Mouse (Mus musculus) brain, adult 10 weeks (tissue): ENCODE results near the gene Hnrnpd. TPM values are rescaled to one million over a fixed set of nuclear protein-coding genes. Genes with fewer than 3 reads are reported as not detected.

ENCODE experiments used
- polyA plus RNA-seq: library from polyadenylated mRNA; stranded (reverse); fragments of 350-450 nt; fragmentation: Illumina TruSeq; extraction: RNeasy Lipid Tissue Mini Kit (QIAGEN cat#74804); gene quantifications from one replicate; pipeline ENCODE4 v1.2.3, GENCODE M21; 2015; ENCODE audit warnings: low read depth, low replicate concordance

The Hnrnpd gene
- polyA plus RNA-seq: 146 TPM

GRCm38 (mm10) chr5:99978699-99979442 is at the start of gene Hnrnpd, which contains the start of gene 4930524J08Rik:
Gene Hnrnpd, minus strand, starts transcription at chr5:99978938.
Gene 4930524J08Rik, plus strand, starts transcription at chr5:99979061.

GRCm38 (mm10) chr5:99906181-99906956 is 72.4 kb downstream of the Hnrnpd start, which contains the start of gene Vamp9:
Gene Vamp9, plus strand, starts transcription at chr5:99906254.

Other genes starting within 250 kb of the Hnrnpd start
- 49.7 TPM for gene Rasgef1b, start 249.9 kb downstream of the Hnrnpd start, polyA plus RNA-seq
- gene Vamp9, start 72.7 kb downstream of the Hnrnpd start, polyA plus RNA-seq: not detected
- gene 4930524J08Rik, start 123 bp upstream of the Hnrnpd start, polyA plus RNA-seq: 1.9 TPM
- gene Hnrnpdl, start 60.7 kb upstream of the Hnrnpd start, polyA plus RNA-seq: 204 TPM
- gene Enoph1, start 61.0 kb upstream of the Hnrnpd start, polyA plus RNA-seq: 60.1 TPM
- 37.8 TPM for gene Tmem150c, start 180.9 kb upstream of the Hnrnpd start, polyA plus RNA-seq